Mouse (Mus musculus): ENCODE measurements at regions not wholly inside any gene's neighbourhood (a gene's known extent, or its start where the extent isn't known, plus 50 kb on each side); places are given as distances from the start of the nearest gene placed in this dataset.
A peak's percentile ranks its signal among the peaks of the same experiment; 100 is the strongest.

DNA sequence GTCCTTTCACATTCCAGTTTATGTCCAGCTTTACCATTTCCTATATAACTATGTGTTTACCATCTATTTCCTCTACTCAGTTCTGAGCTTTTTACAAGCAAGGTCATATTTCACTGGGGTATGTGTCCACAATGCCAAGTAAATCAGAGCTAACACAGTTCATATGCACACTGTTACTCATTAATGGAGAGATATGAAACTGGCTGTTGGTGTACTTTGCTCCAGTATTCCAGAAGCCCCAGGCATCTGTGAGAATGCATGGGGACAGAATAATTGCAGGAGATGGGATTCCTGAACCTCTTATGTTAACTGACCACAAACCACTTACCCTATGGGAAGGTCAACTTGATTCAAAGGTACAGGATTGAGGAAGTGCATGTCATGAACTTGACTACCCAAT is 298.3 kb downstream of the Brinp2 start:
- Histone ChIP-seq H3K36me3 (ENCODE audit: control insufficient read depth, insufficient read depth) (no peaks in the 10 kb centered on the region), H3K9ac (replicated peaks; ENCODE audit: low read depth, low read length) (no peak overlapping the region), H3K4me2 (ENCODE audit: low read length) (no peak overlapping the region), H3K27ac (ENCODE audit: low read length) (no peak overlapping the region), H3K4me3 (replicated peaks; ENCODE audit: low read length) (no peak overlapping the region), H3K27me3 (replicated peaks; ENCODE audit: control insufficient read depth, insufficient read depth, low read length) (no peaks in the 10 kb centered on the region), H3K4me1 (replicated peaks; ENCODE audit: control insufficient read depth, insufficient read depth, low read length) (peaks cover 2% of the 10 kb centered on the region; the same call in 1 of the 2 replicates), H3K9me3 (ENCODE audit: control insufficient read depth, low read length) (peaks cover 2% of the 10 kb centered on the region; the same call in 1 of the 2 replicates)
- no peak for ATAC-seq

DNA sequence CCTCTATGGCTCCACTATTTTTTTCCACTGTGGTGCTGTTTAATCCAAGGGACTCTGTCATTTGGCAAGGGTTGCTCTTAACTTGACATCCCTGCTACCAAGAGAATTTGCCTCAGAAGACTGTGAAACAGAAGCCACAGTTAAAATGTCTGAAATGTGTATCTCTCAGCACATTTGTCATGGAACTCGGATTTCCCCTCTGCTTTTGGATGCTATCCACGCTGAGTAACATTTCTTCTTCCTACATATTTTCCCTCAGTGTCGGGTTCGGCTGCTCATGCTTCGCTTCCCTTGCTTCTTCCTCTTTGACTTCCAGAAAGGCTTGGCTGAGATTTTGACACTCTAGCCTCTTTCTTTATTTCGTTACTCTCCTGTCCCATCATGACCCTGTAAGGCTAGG is 294.1 kb downstream of the Brinp2 start:
- no peak for ATAC-seq
- H3K9me3 ChIP-seq (ENCODE audit: control insufficient read depth, low read length) = peaks cover under 1% of the 10 kb centered on the region; the same call in 1 of the 2 replicates
- 80% methylated on average over 6 of the region's 6 CpGs for WGBS
- no peak overlapping the region for H3K27ac ChIP-seq (ENCODE audit: low read length)
- H3K4me2 ChIP-seq (ENCODE audit: low read length) = no peak overlapping the region
- H3K27me3 ChIP-seq (replicated peaks; ENCODE audit: control insufficient read depth, insufficient read depth, low read length) = no peaks in the 10 kb centered on the region
- H3K36me3 ChIP-seq (ENCODE audit: control insufficient read depth, insufficient read depth) = no peaks in the 10 kb centered on the region
- H3K4me1 ChIP-seq (replicated peaks; ENCODE audit: control insufficient read depth, insufficient read depth, low read length) = no peaks in the 10 kb centered on the region
- no peak overlapping the region for H3K4me3 ChIP-seq (replicated peaks; ENCODE audit: low read length)
- H3K9ac ChIP-seq (replicated peaks; ENCODE audit: low read depth, low read length) = no peak overlapping the region

DNA sequence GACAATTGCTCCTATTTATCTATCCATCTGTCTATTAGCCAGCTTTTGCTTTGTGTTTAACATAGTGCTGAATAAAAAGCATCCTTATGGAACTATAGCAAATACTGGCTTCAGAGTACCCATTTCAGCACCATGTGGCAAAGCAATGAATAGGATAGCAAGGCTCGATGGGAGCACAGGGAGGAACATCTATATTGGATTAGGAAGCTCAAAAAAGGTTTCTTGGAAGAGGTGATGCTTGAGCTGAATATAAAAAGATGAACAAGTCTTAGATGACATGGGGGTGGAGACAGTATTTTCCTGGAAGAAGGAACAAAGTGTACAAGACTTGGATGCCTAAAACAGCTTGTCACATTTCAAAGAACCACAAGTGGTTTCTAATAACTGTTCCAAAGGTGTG is 273.9 kb downstream of the Brinp2 start:
- ATAC-seq = no peak
- WGBS = 81% methylated on average over 1 of the region's 1 CpGs

DNA sequence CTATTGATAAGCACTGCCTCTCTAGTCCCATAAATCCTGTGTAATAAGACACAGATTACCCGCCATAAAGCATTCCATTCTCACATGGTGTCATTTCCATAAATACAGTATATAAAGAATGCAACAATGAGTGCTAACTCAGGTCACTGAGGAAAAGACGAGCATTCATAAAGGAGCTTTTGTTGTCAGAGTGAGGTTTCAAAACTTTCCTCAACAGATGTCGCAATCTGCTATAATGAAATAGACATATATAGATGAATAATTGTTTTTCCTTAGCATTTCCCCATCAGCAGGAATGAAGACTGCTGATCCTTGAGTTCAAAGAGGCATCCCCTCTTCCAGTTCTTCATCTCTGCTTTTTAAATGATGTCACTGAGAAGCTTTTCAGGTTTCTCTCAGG is 270.3 kb downstream of the Brinp2 start:
- Histone ChIP-seq H3K4me1 (replicated peaks; ENCODE audit: control insufficient read depth, insufficient read depth, low read length) (peaks cover 4% of the 10 kb centered on the region; the same call in 1 of the 2 replicates), H3K27me3 (replicated peaks; ENCODE audit: control insufficient read depth, insufficient read depth, low read length) (no peaks in the 10 kb centered on the region), H3K4me2 (ENCODE audit: low read length) (no peak overlapping the region), H3K27ac (ENCODE audit: low read length) (no peak overlapping the region), H3K9ac (replicated peaks; ENCODE audit: low read depth, low read length) (no peak overlapping the region), H3K9me3 (ENCODE audit: control insufficient read depth, low read length) (no peaks in the 10 kb centered on the region), H3K36me3 (ENCODE audit: control insufficient read depth, insufficient read depth) (no peaks in the 10 kb centered on the region), H3K4me3 (replicated peaks; ENCODE audit: low read length) (no peak overlapping the region)
- no peak for ATAC-seq
- 80% methylated on average over 3 of the region's 3 CpGs for WGBS

More for the DNA sequence above, 273.9 kb downstream of the Brinp2 start:
- Histone ChIP-seq H3K4me3 (replicated peaks; ENCODE audit: low read length) (no peak overlapping the region), H3K9ac (replicated peaks; ENCODE audit: low read depth, low read length) (no peak overlapping the region), H3K4me1 (replicated peaks; ENCODE audit: control insufficient read depth, insufficient read depth, low read length) (0 out of 2 replicates have a peak, but pooled peaks cover 2% of the 10 kb centered on the region), H3K27ac (ENCODE audit: low read length) (no peak overlapping the region), H3K27me3 (replicated peaks; ENCODE audit: control insufficient read depth, insufficient read depth, low read length) (no peaks in the 10 kb centered on the region), H3K9me3 (ENCODE audit: control insufficient read depth, low read length) (no peaks in the 10 kb centered on the region), H3K36me3 (ENCODE audit: control insufficient read depth, insufficient read depth) (no peaks in the 10 kb centered on the region), H3K4me2 (ENCODE audit: low read length) (no peak overlapping the region)

DNA sequence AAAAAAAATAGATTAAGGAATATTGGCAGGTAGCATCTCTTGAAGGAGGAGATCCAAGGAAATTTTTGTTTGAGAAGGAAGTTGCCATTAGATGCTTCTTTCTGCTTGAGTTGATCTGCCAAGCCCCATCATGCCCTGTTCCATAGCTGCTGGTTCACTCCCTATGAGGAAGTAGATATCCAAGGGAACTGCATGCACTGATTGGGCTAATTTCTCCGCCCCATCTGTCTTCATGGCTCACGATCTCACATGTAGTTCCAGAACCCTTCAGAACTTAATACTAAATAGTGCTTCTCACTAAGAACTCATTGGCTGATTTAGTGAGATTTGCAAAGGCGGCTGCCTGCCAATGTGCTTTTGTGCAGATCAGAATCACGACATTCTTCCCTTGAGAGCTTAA is 258.6 kb downstream of the Brinp2 start:
- Histone ChIP-seq H3K4me2 (ENCODE audit: low read length) (no peak overlapping the region), H3K9ac (replicated peaks; ENCODE audit: low read depth, low read length) (no peak overlapping the region), H3K4me1 (replicated peaks; ENCODE audit: control insufficient read depth, insufficient read depth, low read length) (no peaks in the 10 kb centered on the region), H3K4me3 (replicated peaks; ENCODE audit: low read length) (no peak overlapping the region), H3K27me3 (replicated peaks; ENCODE audit: control insufficient read depth, insufficient read depth, low read length) (no peaks in the 10 kb centered on the region), H3K27ac (ENCODE audit: low read length) (no peak overlapping the region), H3K9me3 (ENCODE audit: control insufficient read depth, low read length) (no peaks in the 10 kb centered on the region), H3K36me3 (ENCODE audit: control insufficient read depth, insufficient read depth) (no peaks in the 10 kb centered on the region)
- 79% methylated on average over 4 of the region's 4 CpGs for WGBS
- peak; percentile 78 for ATAC-seq

DNA sequence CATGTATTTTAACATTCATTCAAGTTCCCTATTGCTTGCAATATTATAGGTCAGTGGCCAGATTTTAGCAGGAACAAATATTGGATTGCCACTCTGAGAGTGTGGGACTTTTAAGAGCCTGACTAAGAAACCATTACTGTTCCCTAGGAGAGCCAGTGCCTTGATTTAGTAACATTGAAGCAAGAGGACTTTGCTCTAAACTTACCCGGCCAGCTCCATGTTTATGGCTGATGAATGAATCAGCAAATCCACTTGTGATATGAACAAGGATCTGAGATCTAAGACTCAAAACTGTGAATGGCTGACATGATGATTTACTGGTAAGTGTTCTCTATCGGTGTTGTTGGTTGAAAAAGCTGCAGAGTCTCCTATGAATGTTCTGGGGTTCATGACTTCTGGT is 236.4 kb downstream of the Brinp2 start:
- WGBS = 95% methylated on average over 2 of the region's 2 CpGs
- Histone ChIP-seq H3K4me3 (replicated peaks; ENCODE audit: low read length) (no peak overlapping the region), H3K9ac (replicated peaks; ENCODE audit: low read depth, low read length) (no peak overlapping the region), H3K4me1 (replicated peaks; ENCODE audit: control insufficient read depth, insufficient read depth, low read length) (no peaks in the 10 kb centered on the region), H3K4me2 (ENCODE audit: low read length) (no peak overlapping the region), H3K27me3 (replicated peaks; ENCODE audit: control insufficient read depth, insufficient read depth, low read length) (no peaks in the 10 kb centered on the region), H3K27ac (ENCODE audit: low read length) (no peak overlapping the region), H3K36me3 (ENCODE audit: control insufficient read depth, insufficient read depth) (no peaks in the 10 kb centered on the region), H3K9me3 (ENCODE audit: control insufficient read depth, low read length) (no peaks in the 10 kb centered on the region)
- no peak for ATAC-seq

DNA sequence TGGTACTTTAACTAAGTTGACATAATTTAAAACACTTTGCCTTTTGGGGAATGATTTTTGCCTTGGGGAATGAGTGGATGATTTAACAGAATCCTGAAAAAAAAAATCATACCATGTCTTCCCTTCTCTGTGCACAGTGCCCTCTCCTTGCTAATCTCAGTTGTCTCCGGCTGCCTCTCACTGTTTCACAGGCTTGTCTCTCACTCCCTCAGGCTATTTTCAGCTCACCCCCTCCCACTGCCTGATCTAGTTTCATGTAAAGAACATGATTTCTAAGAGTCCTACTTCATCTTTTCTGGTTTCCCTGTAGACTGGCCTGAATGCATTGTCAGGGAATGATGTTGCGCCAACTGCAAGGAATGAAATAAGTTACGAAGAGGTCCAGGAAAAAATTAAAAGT is 231.2 kb downstream of the Brinp2 start:
- H3K4me1 ChIP-seq (replicated peaks; ENCODE audit: control insufficient read depth, insufficient read depth, low read length) = no peaks in the 10 kb centered on the region
- H3K36me3 ChIP-seq (ENCODE audit: control insufficient read depth, insufficient read depth) = no peaks in the 10 kb centered on the region
- no peak overlapping the region for H3K4me2 ChIP-seq (ENCODE audit: low read length)
- H3K4me3 ChIP-seq (replicated peaks; ENCODE audit: low read length) = no peak overlapping the region
- no peaks in the 10 kb centered on the region for H3K9me3 ChIP-seq (ENCODE audit: control insufficient read depth, low read length)
- 83% methylated on average over 3 of the region's 3 CpGs for WGBS
- H3K27ac ChIP-seq (ENCODE audit: low read length) = no peak overlapping the region
- no peaks in the 10 kb centered on the region for H3K27me3 ChIP-seq (replicated peaks; ENCODE audit: control insufficient read depth, insufficient read depth, low read length)
- H3K9ac ChIP-seq (replicated peaks; ENCODE audit: low read depth, low read length) = no peak overlapping the region
- no peak for ATAC-seq

DNA sequence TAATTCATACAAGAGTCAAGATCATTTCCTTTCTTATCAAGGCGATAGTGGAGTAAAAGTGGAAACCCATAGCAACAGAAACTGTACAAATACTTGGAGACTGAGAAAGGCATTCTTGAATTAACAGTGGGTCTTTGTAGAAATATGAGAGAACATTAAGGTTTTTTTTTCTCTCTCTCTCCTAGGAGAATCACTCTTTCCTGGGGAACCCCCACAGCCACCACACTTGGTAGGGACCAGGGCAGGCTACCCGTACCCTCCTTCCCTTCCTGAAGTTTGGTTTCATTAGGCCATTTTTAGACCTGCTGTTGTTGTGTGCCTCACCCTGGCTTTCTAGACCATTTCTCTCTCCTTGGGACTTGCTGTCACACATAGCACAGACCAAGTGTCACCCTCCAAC is 229.9 kb downstream of the Brinp2 start:
- Histone ChIP-seq H3K4me2 (ENCODE audit: low read length) (no peak overlapping the region), H3K4me3 (replicated peaks; ENCODE audit: low read length) (no peak overlapping the region), H3K27ac (ENCODE audit: low read length) (no peak overlapping the region), H3K9me3 (ENCODE audit: control insufficient read depth, low read length) (no peaks in the 10 kb centered on the region), H3K9ac (replicated peaks; ENCODE audit: low read depth, low read length) (no peak overlapping the region), H3K36me3 (ENCODE audit: control insufficient read depth, insufficient read depth) (no peaks in the 10 kb centered on the region), H3K27me3 (replicated peaks; ENCODE audit: control insufficient read depth, insufficient read depth, low read length) (no peaks in the 10 kb centered on the region), H3K4me1 (replicated peaks; ENCODE audit: control insufficient read depth, insufficient read depth, low read length) (no peaks in the 10 kb centered on the region)
- WGBS = 80% methylated on average over 2 of the region's 2 CpGs
- no peak for ATAC-seq

DNA sequence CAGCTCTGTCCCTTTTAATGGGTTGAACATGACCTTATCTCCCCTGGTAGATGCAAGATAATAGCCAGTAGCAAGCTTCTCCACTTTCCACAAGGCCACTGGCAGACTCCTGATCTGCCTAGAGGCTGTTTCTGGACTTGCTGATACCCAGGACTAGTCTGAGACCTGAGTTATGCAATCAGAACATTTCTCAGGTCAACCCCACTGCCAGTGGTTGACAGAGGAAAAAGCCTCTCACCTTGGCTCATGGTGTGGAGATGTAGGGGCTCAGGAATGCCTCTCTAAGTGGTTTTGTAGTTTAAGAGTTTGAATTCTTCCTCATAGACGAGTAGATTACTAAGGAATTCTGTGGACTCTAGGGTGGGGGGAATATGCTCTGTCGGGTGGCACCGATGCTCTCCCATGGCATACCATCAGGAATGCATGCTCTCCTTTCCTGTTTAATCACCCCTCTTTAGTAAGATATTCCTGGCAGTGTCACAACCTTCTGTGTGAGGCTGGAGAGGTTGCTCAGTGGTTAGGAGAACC is 226.8 kb downstream of the Brinp2 start:
- Histone ChIP-seq H3K9ac (replicated peaks; ENCODE audit: low read depth, low read length) (no peak overlapping the region), H3K4me3 (replicated peaks; ENCODE audit: low read length) (no peak overlapping the region), H3K27me3 (replicated peaks; ENCODE audit: control insufficient read depth, insufficient read depth, low read length) (no peaks in the 10 kb centered on the region), H3K4me1 (replicated peaks; ENCODE audit: control insufficient read depth, insufficient read depth, low read length) (no peaks in the 10 kb centered on the region), H3K36me3 (ENCODE audit: control insufficient read depth, insufficient read depth) (no peaks in the 10 kb centered on the region), H3K27ac (ENCODE audit: low read length) (no peak overlapping the region), H3K4me2 (ENCODE audit: low read length) (no peak overlapping the region), H3K9me3 (ENCODE audit: control insufficient read depth, low read length) (no peaks in the 10 kb centered on the region)
- 90% methylated on average over 3 of the region's 3 CpGs for WGBS
- ATAC-seq = no peak

DNA sequence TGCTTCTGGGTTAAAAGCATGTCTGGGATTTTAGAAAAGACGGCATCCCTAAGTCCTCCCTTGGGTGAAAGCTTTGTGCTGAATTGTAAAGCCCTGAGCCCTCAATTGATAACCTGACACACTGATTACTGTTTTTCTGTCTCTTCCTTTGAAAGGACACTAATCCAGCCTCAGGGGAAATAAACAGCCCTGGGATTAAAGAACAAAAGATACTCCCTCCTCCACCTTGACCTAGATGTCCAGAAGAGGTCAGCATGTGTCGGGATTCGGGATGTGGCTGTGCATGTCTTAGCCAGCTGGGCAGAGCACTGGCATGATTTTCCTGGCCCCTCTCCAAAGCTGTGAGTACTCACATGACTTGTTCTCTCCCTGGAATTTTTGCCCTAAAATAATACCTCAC is 208.6 kb downstream of the Brinp2 start:
- no peak overlapping the region for H3K4me2 ChIP-seq (ENCODE audit: low read length)
- H3K4me1 ChIP-seq (replicated peaks; ENCODE audit: control insufficient read depth, insufficient read depth, low read length) = peaks cover 7% of the 10 kb centered on the region
- H3K27me3 ChIP-seq (replicated peaks; ENCODE audit: control insufficient read depth, insufficient read depth, low read length) = no peaks in the 10 kb centered on the region
- no peaks in the 10 kb centered on the region for H3K9me3 ChIP-seq (ENCODE audit: control insufficient read depth, low read length)
- no peak overlapping the region for H3K27ac ChIP-seq (ENCODE audit: low read length)
- no peak overlapping the region for H3K9ac ChIP-seq (replicated peaks; ENCODE audit: low read depth, low read length)
- peak; percentile 72 for ATAC-seq
- no peaks in the 10 kb centered on the region for H3K36me3 ChIP-seq (ENCODE audit: control insufficient read depth, insufficient read depth)
- WGBS = 0% methylated on average over 3 of the region's 3 CpGs
- no peak overlapping the region for H3K4me3 ChIP-seq (replicated peaks; ENCODE audit: low read length)
